Mouse (Mus musculus): ENCODE measurements around the gene Nid2. TPM values are rescaled to one million over a fixed set of nuclear protein-coding genes. Genes with fewer than 3 reads are reported as not detected.
A peak's percentile ranks its signal among the peaks of the same experiment; 100 is the strongest.

Gene Nid2
- polyA plus RNA-seq, 1 experiment from 2014 or later: 117 TPM

DNA sequence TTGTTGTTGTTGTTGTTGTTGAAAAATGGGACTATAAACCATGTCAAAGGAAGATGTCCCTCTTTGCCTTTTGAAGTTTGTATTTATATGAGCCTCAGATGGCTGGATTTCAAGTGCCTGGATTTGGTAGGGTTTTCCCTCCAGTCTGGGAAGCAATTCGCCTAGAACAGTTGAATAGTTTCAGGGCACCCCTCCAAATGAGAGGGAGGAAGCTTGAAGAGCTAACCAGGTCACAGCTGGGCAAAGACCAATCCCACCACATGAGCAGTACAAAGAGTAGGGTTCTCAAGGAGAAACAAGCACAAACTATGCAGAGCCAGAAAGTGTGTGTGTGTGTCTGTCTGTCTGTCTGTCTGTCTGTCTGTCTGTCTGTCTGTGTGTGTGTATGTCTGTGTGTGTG, 39.3 kb upstream of the Nid2 start:
- ATAC-seq (ENCODE audit: insufficient read depth): no peak
- WGBS: 56% methylated on average over 1 of the region's 1 CpGs

DNA sequence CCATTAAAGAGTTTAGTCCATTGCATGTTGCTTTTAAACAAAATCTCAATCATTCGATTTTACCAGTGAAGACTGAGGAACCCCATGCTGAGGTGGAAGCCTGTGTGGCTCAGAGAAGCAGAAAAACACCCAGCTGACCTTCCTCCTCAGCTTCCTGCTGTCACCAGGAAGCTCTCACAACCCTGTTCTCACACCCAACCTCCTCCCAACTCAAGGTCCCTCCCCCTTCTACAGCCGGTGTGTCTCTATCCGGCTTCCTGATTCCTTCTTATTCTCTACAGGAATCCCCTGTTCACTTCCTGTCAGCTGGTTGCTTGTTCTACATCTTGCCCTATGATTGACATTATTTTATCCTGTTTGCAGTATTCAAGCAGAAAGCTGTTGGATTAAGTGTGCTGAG, 38.0 kb upstream of the Nid2 start:
- Histone ChIP-seq H3K27ac (ENCODE audit: low read depth) (no peak overlapping the region), H3K4me3 (ENCODE audit: low read depth, low read length) (no peak overlapping the region), H3K4me1 (ENCODE audit: insufficient read depth) (no peaks in the 10 kb centered on the region; the same call in 1 of the 2 replicates), H3K4me2 (no peak overlapping the region), H3K9ac (no peak overlapping the region), H3K27me3 (ENCODE audit: insufficient read depth, low read length) (no peaks in the 10 kb centered on the region), H3K9me3 (ENCODE audit: low read depth, low read length) (no peaks in the 10 kb centered on the region), H3K36me3 (ENCODE audit: insufficient read depth) (no peaks in the 10 kb centered on the region)
- no peak for TF ChIP-seq CTCF (IDR thresholded peaks at IDR 0.05; ENCODE audit: low read depth)
- 29% methylated on average over 3 of the region's 3 CpGs for WGBS
- DNase-seq: peak; percentile 45
- 0 out of 2 replicates have a peak, but pooled peaks have one; percentile 41 for ATAC-seq (ENCODE audit: insufficient read depth)

More for the DNA sequence above, 39.3 kb upstream of the Nid2 start:
- no peak for TF ChIP-seq CTCF (IDR thresholded peaks at IDR 0.05; ENCODE audit: low read depth)
- H3K36me3 ChIP-seq (ENCODE audit: insufficient read depth): no peaks in the 10 kb centered on the region
- H3K27ac ChIP-seq (ENCODE audit: low read depth): 0 out of 2 replicates have a peak overlapping the region, but pooled peaks have one; percentile 18
- DNase-seq: peak; percentile 65
- no peaks in the 10 kb centered on the region for H3K9me3 ChIP-seq (ENCODE audit: low read depth, low read length)
- no peaks in the 10 kb centered on the region for H3K27me3 ChIP-seq (ENCODE audit: insufficient read depth, low read length)
- no peaks in the 10 kb centered on the region; the same call in 1 of the 2 replicates for H3K4me1 ChIP-seq (ENCODE audit: insufficient read depth)
- no peak overlapping the region for H3K4me3 ChIP-seq (ENCODE audit: low read depth, low read length)
- H3K9ac ChIP-seq: no peak overlapping the region
- no peak overlapping the region for H3K4me2 ChIP-seq

DNA sequence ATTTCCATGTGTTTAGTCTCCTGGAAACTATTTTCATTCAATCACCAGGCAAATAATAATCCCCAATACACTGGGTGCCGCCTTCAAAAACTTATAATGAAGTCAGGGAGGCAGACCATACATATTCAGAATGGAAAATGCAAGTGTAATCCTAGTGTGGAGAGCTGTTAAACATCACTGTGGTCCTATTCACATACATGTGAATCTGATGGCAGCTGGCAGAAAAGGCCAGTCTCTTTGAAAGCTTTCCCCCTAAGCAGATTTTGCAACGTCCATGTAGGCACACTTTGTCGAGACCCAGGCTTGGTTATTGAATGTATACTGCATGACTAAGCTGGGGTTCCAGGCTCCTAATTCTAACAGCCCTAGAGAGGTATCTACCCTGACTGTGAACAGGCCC, 32.0 kb upstream of the Nid2 start:
- no peaks in the 10 kb centered on the region; the same call in 1 of the 2 replicates for H3K4me1 ChIP-seq (ENCODE audit: insufficient read depth)
- no peaks in the 10 kb centered on the region for H3K36me3 ChIP-seq (ENCODE audit: insufficient read depth)
- H3K9ac ChIP-seq: no peak overlapping the region
- no peak overlapping the region for H3K27ac ChIP-seq (ENCODE audit: low read depth)
- H3K9me3 ChIP-seq (ENCODE audit: low read depth, low read length): no peaks in the 10 kb centered on the region
- WGBS: 69% methylated on average over 3 of the region's 3 CpGs
- H3K4me2 ChIP-seq: no peak overlapping the region
- DNase-seq (no peak), ATAC-seq (ENCODE audit: insufficient read depth) (no peak)
- H3K27me3 ChIP-seq (ENCODE audit: insufficient read depth, low read length): no peaks in the 10 kb centered on the region
- no peak overlapping the region for H3K4me3 ChIP-seq (ENCODE audit: low read depth, low read length)
- no peak for TF ChIP-seq CTCF (IDR thresholded peaks at IDR 0.05; ENCODE audit: low read depth)

- Histone ChIP-seq H3K9me3 (ENCODE audit: low read depth, low read length) (no peaks in the 10 kb centered on the region), H3K4me2 (no peak overlapping the region), H3K36me3 (ENCODE audit: insufficient read depth) (no peaks in the 10 kb centered on the region), H3K27ac (ENCODE audit: low read depth) (no peak overlapping the region), H3K4me3 (ENCODE audit: low read depth, low read length) (no peak overlapping the region), H3K4me1 (ENCODE audit: insufficient read depth) (no peaks in the 10 kb centered on the region; the same call in 1 of the 2 replicates), H3K9ac (no peak overlapping the region), H3K27me3 (ENCODE audit: insufficient read depth, low read length) (no peaks in the 10 kb centered on the region)
- WGBS: 77% methylated on average over 2 of the region's 2 CpGs
- TF ChIP-seq CTCF (IDR thresholded peaks at IDR 0.05; ENCODE audit: low read depth): no peak
- no peak for ATAC-seq (ENCODE audit: insufficient read depth)
- no peak for DNase-seq
Observed at GRCm38 (mm10) chr14:19720044-19720611, 30.9 kb upstream of the Nid2 start.

GRCm38 (mm10) chr14:19728278-19728677, 22.8 kb upstream of the Nid2 start:
- 58% methylated on average over 5 of the region's 5 CpGs for WGBS
- H3K4me1 ChIP-seq (ENCODE audit: insufficient read depth): peaks cover 11% of the 10 kb centered on the region
- no peak overlapping the region for H3K4me2 ChIP-seq
- TF ChIP-seq CTCF (IDR thresholded peaks at IDR 0.05; ENCODE audit: low read depth): no peak
- H3K27ac ChIP-seq (ENCODE audit: low read depth): peak overlapping the region; percentile 84
- no peaks in the 10 kb centered on the region for H3K27me3 ChIP-seq (ENCODE audit: insufficient read depth, low read length)
- H3K9ac ChIP-seq: no peak overlapping the region
- DNase-seq: no peak
- no peak overlapping the region for H3K4me3 ChIP-seq (ENCODE audit: low read depth, low read length)
- no peaks in the 10 kb centered on the region for H3K9me3 ChIP-seq (ENCODE audit: low read depth, low read length)
- no peaks in the 10 kb centered on the region for H3K36me3 ChIP-seq (ENCODE audit: insufficient read depth)
- peak; percentile 29; the same call in 1 of the 2 replicates for ATAC-seq (ENCODE audit: insufficient read depth)

DNA sequence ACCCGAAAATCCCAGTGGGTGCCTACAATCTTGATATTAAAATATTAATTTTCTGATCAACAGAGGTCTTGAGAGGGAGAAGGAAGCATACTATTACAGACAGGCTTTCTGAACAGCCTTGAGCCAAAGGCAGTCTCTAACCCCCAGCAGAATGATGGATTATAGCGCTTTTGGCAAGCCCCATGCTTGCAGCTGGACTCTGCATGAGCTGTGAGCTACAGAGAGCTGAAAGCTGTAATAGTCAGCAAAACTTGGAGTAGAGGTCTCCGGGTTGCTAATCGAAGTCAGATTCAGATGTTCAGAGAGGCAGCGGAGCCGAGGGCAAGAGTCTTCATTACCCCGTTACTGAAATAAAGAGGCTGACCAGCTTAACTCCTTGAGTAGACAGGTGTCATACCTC, 22.3 kb upstream of the Nid2 start:
- peaks cover 11% of the 10 kb centered on the region for H3K4me1 ChIP-seq (ENCODE audit: insufficient read depth)
- H3K36me3 ChIP-seq (ENCODE audit: insufficient read depth): no peaks in the 10 kb centered on the region
- H3K4me2 ChIP-seq: peak overlapping the region; percentile 29; the same call in 1 of the 2 replicates
- TF ChIP-seq CTCF (IDR thresholded peaks at IDR 0.05; ENCODE audit: low read depth): no peak
- peak overlapping the region; percentile 84 for H3K27ac ChIP-seq (ENCODE audit: low read depth)
- H3K9ac ChIP-seq: no peak overlapping the region
- ATAC-seq (ENCODE audit: insufficient read depth) (peak; percentile 97), DNase-seq (peak; percentile 97)
- H3K27me3 ChIP-seq (ENCODE audit: insufficient read depth, low read length): no peaks in the 10 kb centered on the region
- WGBS: 36% methylated on average over 7 of the region's 7 CpGs
- no peak overlapping the region for H3K4me3 ChIP-seq (ENCODE audit: low read depth, low read length)
- no peaks in the 10 kb centered on the region for H3K9me3 ChIP-seq (ENCODE audit: low read depth, low read length)

DNA sequence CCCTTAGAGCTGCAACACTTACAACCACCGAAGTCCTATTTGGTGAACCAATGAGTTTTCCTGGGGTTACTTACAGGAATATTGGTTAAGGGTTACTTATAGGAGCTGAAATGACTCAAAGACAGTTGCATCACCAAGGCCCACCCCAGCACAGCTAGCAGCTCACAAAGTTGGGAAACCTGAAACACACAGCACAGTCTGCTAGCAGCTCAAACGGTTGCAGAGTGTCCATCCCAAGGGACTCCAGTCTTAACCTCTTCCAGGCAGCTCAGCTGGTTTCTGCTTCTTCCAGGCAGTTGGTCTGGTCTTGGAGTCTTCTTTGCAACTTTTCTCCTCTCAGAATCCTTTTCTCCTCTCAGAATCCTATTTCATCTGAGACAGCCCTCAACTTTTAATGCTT, 19.0 kb upstream of the Nid2 start:
- Histone ChIP-seq H3K36me3 (ENCODE audit: insufficient read depth) (no peaks in the 10 kb centered on the region), H3K9me3 (ENCODE audit: low read depth, low read length) (no peaks in the 10 kb centered on the region), H3K4me2 (no peak overlapping the region), H3K4me3 (ENCODE audit: low read depth, low read length) (no peak overlapping the region), H3K9ac (no peak overlapping the region), H3K27ac (ENCODE audit: low read depth) (no peak overlapping the region), H3K4me1 (ENCODE audit: insufficient read depth) (peaks cover 11% of the 10 kb centered on the region), H3K27me3 (ENCODE audit: insufficient read depth, low read length) (no peaks in the 10 kb centered on the region)
- no peak for DNase-seq
- ATAC-seq (ENCODE audit: insufficient read depth): no peak
- no peak for TF ChIP-seq CTCF (IDR thresholded peaks at IDR 0.05; ENCODE audit: low read depth)
- 83% methylated on average over 2 of the region's 2 CpGs for WGBS
